Mouse (Mus musculus) liver, embryonic 14.5 days (tissue): ENCODE measurements at regions not wholly inside any gene's neighbourhood (a gene's known extent, or its start where the extent isn't known, plus 50 kb on each side); places are given as distances from the start of the nearest gene placed in this dataset.

Experiments
- CTCF ChIP-seq: IDR thresholded peaks from 2 replicates; pipeline ENCODE4 v1.5.1; 2016; ENCODE audit warnings: antibody characterized with exemption, low read depth, control low read depth
- EP300 ChIP-seq: IDR thresholded peaks from 2 replicates; pipeline ENCODE4 v1.6.1; 2016; ENCODE audit warnings: antibody characterized with exemption, low read depth

GRCm38 (mm10) chr1:13807786-13808185 lies 2285.3 kb downstream of the 4930444P10Rik start:
- TF ChIP-seq CTCF = no peak
- no peak for TF ChIP-seq EP300
